Mouse (Mus musculus) layer of hippocampus, postnatal 14 days (tissue): Measurements from ENCODE around the gene Best1. TPM values are rescaled to one million over a fixed set of nuclear protein-coding genes. Genes with fewer than 3 reads are reported as not detected.

ENCODE experiments used
- DNase-seq, 2 experiments: peaks; one replicate each; pipeline ENCODE4 v3.0.0; 2021 to 2022; ENCODE audit warnings: low spot score in 2 of 2, mixed read lengths in 1 of 2
- long read RNA-seq, 2 experiments: library from polyadenylated mRNA; stranded (forward); transcript quantifications; one replicate each; pipeline ENCODE4 v2.0.0; 2021
- total RNA-seq, 2 experiments: library from RNA; stranded (reverse); gene quantifications; 2 replicates each; pipeline ENCODE4 v1.2.3; 2021

Best1 gene
- 1 to 10 TPM in 1 of 2 experiments, under 1 TPM in 1; 0.97 to 1.1 TPM for total RNA-seq
- long read RNA-seq, experiment 1, partial matches to known transcripts = 4 of 4 reads
- long read RNA-seq, experiment 1, other reads (novel, unspliced or antisense) = 0 of 4 reads
- long read RNA-seq, experiment 2 = 0 reads

DNA sequence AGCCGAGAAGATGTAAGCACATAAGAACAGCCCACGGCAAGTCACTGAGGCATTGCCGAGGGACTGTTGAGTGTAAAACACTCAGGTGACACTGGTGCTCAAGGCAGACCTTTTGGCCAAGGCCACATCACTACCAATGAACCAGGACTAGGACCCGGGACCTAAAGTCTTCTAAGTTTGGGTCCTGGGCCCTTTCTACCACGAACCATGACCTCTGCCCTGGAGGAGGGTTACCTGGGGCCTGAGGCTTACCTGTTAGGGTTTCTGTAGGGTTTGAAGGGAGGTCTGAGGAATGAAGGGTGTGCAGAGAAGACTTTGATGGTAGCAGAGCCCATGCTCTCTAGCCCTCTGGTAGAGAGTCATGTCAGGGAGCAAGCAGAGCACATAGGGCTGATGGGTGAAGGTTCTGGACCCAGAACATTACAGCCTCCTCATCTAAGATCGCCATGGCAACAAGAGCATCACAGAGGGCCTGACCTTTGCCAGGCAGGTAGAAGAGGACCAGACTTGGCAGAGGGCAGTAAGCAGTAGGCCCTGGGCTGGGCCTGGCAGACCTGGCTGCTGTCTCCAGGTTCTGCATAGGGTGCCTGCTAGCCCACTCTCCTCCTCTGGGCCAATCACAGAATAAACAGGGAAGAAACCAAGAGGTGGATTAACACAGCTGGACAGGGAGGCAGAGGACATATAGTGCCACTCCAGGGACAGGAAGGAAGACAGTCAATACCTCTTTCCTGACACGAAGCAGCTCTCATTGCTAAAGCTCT is at the start of gene Best1, which contains the start of gene Rab3il1:
Gene Best1, minus strand, starts transcription at position 428 of the 764 bp plus-strand sequence.
Gene Rab3il1, plus strand, starts transcription at position 464 of the 764 bp plus-strand sequence.
- no peak for DNase-seq

- no peak for DNase-seq
Observed at GRCm38 (mm10) chr19:10050438-10050837, 49.0 kb upstream of the Best1 start.

DNA sequence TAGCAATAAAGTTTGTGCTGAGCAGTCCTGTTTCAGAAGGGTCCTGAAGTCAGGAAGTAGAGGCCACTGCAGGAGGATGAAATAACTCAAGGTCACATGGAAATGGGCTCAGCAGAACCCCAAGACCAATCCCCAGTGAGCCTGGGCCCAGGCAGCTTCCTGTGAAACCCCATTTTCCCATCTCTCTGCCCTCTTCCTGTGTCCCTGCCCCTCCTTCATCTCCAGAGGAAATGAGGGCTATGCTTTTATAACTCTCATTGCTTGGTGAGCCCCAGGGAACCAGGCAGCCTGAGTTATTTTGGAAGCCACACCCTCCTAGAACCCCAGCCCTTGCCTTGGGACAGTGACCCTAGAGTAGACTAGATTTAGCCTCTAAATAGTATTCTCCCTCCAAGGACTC is 48.1 kb upstream of the Best1 start:
- DNase-seq = no peak

GRCm38 (mm10) chr19:10046983-10047382 is 45.5 kb upstream of the Best1 start:
- no peak for DNase-seq

- no peak for DNase-seq
Observed at GRCm38 (mm10) chr19:10046346-10046745, 44.9 kb upstream of the Best1 start.

GRCm38 (mm10) chr19:10045707-10046106 is 44.3 kb upstream of the Best1 start:
- no peak for DNase-seq

DNA sequence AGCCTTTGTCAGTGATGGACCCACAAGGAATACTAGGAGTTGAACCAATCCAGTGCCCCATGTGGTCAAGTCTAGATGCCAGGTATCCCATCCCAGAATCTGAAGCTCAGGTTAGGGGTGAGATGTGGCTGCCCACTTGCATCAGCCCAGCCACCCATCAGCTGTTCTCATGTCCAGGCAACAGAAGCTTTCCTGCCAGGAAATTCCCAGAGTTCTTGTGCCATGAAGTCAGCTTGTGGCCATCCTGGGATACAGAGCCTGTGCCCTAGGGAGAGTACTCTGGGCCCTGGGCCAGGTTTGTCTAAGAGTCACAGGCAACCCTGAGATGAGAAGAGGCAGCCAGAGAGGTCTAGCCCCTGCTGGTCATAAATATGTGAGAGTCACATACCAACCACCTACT is 42.2 kb upstream of the Best1 start:
- no peak for DNase-seq

DNA sequence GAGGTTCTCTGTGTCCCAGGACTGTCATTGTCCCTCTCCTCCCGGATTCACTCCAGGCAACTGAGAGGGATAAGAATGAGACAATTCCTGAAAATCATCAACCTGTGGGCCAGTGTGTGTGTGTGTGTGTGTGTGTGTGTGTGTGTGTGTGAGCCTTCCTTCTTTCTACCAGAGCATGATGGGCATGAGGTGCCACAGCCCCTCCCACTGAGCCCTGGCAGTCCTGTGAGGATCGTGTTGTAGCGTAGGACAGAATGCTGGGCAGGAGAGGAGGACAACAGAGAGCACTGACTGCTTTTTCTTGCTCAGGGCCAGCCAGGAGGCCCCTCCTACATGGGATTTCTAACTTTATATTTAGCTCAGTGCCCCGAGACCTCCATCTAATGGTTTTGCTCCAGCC is 41.4 kb upstream of the Best1 start:
- DNase-seq = no peak

DNA sequence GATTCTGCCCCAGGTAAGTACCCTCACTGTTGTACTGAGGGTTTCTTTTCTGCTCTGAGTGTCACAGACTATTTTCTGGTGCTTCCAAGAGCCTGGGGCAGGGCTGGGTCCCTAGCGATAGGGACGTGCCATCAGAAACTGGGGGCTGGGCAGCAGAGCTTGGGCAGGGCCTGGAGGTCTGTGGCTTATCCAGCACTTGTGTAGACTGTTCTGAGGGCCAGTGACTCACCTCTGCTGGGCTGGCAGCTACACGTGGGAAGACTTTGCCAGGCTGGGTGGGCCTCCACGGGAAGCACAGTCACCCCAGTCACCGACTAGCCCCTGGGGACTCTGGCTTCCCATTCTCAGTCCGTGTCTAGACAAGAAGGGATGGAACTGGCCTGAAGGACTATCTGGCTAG is 40.8 kb upstream of the Best1 start:
- DNase-seq = no peak

DNA sequence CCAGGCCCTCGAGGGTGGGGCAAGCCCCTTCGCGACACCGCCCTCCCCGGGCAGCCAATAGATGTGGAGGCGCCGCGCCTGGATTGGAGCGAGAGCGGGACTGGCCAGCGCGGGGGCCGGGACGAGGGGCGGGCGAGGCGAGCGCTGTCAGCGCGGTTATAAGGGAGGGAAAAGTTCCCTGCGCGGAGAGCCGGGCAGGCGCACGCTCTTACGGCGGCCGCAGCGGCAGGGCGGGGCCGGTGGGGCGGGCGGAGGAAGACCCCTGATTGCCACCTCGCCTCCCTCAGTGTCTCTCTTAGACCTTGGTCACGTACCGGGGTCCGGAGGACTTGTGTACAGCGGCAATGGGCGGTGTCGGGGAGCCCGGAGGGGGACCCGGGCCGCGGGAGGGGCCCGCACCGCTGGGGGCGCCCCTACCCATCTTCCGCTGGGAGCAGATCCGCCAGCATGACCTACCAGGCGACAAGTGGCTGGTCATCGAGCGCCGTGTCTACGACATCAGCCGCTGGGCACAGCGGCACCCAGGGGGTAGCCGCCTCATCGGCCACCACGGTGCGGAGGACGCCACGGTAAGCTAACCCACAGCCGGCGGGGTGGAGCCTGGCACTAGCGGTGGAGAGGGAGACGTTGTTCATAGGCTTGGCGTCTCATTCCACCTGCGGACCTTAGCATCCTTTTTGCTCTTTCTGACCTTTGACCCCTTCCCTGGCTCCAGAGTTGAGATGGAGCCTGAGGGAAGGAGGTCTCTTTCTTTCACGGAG is 40.1 kb upstream of the Best1 start, which contains the start of gene Fads3:
Gene Fads3, plus strand, starts transcription at position 182 of the 761 bp plus-strand sequence.
- peak; percentile 62 to 73 for DNase-seq

DNA sequence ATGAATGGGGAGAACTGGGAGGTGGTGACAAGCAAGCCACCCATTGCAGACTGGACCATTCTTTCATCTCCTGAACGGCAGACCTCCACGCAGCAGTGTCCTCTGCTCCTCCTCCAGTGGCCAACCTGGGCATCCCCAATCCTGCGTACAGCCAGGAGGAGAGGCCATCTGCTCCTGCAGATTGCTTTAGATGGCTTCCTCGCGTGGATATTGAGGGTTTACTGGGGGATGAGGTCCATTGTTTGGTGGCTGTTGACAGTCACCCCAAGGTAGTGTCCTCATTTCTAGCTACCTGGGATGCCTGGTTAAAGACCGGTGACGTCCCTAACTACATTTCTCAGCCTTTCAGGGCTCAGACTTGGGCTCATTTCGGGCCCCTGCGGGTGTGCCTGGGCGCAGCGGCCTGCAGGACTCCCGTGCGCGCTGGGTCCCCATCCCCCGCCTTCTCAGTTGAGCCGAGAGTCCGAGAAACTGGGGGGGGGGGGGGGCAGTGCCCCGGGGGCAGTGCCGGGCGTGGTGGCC is 39.5 kb upstream of the Best1 start:
- peak in 1 of 2 experiments; percentile 49 for DNase-seq

- DNase-seq = no peak
Observed at GRCm38 (mm10) chr19:10039615-10040014, 38.2 kb upstream of the Best1 start.

DNA sequence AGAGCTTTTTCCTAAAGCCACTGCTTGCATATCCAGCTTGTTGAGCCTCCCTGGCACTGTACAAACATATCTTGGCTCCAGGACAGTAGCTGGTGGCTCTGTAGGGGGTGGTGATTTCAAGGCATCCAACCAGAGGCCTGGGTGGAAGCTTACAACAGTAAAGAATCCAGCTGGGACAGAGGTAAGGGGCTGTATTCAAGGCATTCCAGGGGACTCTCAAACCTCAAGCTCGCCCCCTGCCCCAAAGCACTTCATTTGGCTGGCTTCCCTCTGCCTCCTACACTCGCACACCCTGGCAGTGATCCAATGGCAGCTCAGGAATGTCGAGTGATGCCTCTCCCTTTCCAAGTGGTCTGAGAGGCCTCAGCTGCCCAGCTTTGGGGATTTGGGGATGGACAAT is 37.5 kb upstream of the Best1 start:
- no peak for DNase-seq

GRCm38 (mm10) chr19:10038364-10038763 is 36.9 kb upstream of the Best1 start:
- DNase-seq = no peak

GRCm38 (mm10) chr19:10037534-10037933 is 36.1 kb upstream of the Best1 start:
- no peak for DNase-seq

DNA sequence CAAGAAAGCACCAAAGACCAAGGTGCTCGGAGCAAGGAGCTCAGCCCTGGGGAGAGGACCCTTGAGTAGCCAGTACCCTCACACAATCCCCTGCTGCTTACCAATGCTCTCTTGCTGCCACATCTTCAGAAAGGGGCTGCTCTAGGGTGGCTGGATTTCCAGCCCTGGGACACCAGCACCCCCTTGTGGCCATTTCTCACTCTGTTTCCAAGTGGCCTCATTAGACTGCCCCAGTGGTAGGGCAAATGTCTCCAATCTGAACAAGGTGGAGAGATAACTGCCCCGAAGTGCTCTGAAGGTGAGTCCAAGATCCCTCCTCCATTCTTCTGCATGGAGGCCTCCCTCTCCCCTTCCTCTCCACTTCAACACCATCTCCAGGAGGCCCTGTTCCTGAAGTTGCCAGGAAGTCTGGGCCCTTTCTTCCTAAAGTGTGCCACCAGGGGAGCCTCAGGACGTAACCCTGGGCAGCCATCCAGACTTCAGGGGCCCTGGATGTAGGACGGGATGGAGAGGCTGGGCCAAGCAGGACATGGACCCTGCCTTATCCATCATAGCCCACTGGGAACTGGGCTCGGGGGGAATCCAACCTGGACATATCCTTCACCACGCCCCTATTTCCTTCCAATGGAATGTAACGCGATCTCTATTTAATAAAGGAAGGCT is 33.5 kb upstream of the Best1 start:
- peak; percentile 79 to 82 for DNase-seq

GRCm38 (mm10) chr19:10034356-10034755 is 32.9 kb upstream of the Best1 start:
- no peak for DNase-seq

GRCm38 (mm10) chr19:10033211-10033973 is 32.0 kb upstream of the Best1 start:
- DNase-seq = peak; percentile 60 to 76

GRCm38 (mm10) chr19:10029746-10030145 is 28.3 kb upstream of the Best1 start:
- no peak for DNase-seq

DNA sequence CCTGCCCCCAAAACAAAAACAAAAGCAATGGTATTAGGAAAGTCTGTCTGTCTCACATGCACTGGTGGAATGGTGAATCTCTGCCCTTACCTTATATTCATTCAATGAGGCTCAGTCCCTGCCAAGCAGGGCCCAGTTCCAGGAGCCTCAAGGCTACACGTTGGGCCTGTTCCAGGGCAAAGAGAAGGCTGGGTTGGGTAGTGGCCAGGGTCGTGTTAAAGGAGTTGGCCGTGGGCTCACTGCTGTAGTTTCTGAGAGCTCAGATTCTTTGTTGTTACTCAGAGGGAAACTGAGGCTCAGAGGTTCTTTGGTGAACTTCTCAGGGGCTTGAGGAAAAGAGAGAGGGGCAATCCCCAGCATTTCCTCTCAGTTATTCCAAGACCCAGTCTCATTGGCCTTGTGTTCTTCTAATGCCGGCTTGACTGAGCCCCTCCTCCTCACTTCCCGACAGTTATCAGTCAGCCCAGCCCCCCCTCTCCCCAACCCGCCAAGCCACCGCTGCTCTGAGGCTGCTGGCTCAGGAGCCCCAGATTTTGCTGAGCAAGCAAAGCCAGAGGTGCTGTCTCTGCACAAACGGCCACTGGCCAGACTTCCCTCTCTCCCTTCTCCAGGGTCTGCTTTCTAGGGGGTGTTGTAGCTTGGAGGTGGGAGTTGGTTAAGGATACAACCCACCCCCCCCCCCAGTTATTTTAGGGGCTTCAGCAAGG is 23.9 kb upstream of the Best1 start:
- peak in 1 of 2 experiments; percentile 64 for DNase-seq
